Mouse (Mus musculus): ENCODE results near the gene Fyb2. TPM values are rescaled to one million over a fixed set of nuclear protein-coding genes. Genes with fewer than 3 reads are reported as not detected.
"Not testable (repeated sequence)": the region's sequence is repeated elsewhere in the genome, so short reads cannot be mapped to it uniquely, and the experiment has no call there.

The Fyb2 gene
- polyA plus RNA-seq, 1 experiment from 2014 or later: 0.40 TPM

GRCm38 (mm10) chr4:104993140-104993874 lies 80.1 kb downstream of the Fyb2 start:
- H3K36me3 ChIP-seq (ENCODE audit: insufficient read depth, low read length): no peaks in the 10 kb centered on the region
- WGBS: 86% methylated on average over 10 of the region's 10 CpGs
- no peaks in the 10 kb centered on the region for H3K27me3 ChIP-seq (ENCODE audit: insufficient read depth, low read length)
- no peak overlapping the region for H3K9ac ChIP-seq (replicated peaks; ENCODE audit: low read length)
- no peaks in the 10 kb centered on the region for H3K4me1 ChIP-seq (ENCODE audit: insufficient read depth, low read length)
- ATAC-seq (ENCODE audit: low FRiP score, low TSS enrichment): no peak
- no peak overlapping the region for H3K27ac ChIP-seq (ENCODE audit: low read length)
- H3K9me3 ChIP-seq (ENCODE audit: low read length): no peaks in the 10 kb centered on the region
- H3K4me3 ChIP-seq (ENCODE audit: low read length): no peak overlapping the region
- no peak overlapping the region for H3K4me2 ChIP-seq (replicated peaks; ENCODE audit: low read depth, low read length)

GRCm38 (mm10) chr4:104999702-105000101 lies 86.4 kb downstream of the Fyb2 start:
- no peak for ATAC-seq (ENCODE audit: low FRiP score, low TSS enrichment)
- WGBS: 78% methylated on average over 5 of the region's 5 CpGs
- Histone ChIP-seq H3K27me3 (ENCODE audit: insufficient read depth, low read length) (no peaks in the 10 kb centered on the region), H3K4me2 (replicated peaks; ENCODE audit: low read depth, low read length) (no peak overlapping the region), H3K9me3 (ENCODE audit: low read length) (no peaks in the 10 kb centered on the region), H3K27ac (ENCODE audit: low read length) (no peak overlapping the region), H3K9ac (replicated peaks; ENCODE audit: low read length) (no peak overlapping the region), H3K36me3 (ENCODE audit: insufficient read depth, low read length) (no peaks in the 10 kb centered on the region), H3K4me1 (ENCODE audit: insufficient read depth, low read length) (no peaks in the 10 kb centered on the region), H3K4me3 (ENCODE audit: low read length) (no peak overlapping the region)

GRCm38 (mm10) chr4:105001736-105002135 lies 88.5 kb downstream of the Fyb2 start:
- Histone ChIP-seq H3K9me3 (ENCODE audit: low read length) (no peaks in the 10 kb centered on the region), H3K9ac (replicated peaks; ENCODE audit: low read length) (no peak overlapping the region), H3K4me1 (ENCODE audit: insufficient read depth, low read length) (no peaks in the 10 kb centered on the region), H3K27me3 (ENCODE audit: insufficient read depth, low read length) (no peaks in the 10 kb centered on the region), H3K4me3 (ENCODE audit: low read length) (no peak overlapping the region), H3K4me2 (replicated peaks; ENCODE audit: low read depth, low read length) (no peak overlapping the region), H3K27ac (ENCODE audit: low read length) (no peak overlapping the region), H3K36me3 (ENCODE audit: insufficient read depth, low read length) (no peaks in the 10 kb centered on the region)
- WGBS: 43% methylated on average over 1 of the region's 1 CpGs
- no peak for ATAC-seq (ENCODE audit: low FRiP score, low TSS enrichment)

- H3K4me3 ChIP-seq (ENCODE audit: low read length): no peak overlapping the region
- WGBS: 85% methylated on average over 8 of the region's 8 CpGs
- ATAC-seq (ENCODE audit: low FRiP score, low TSS enrichment): no peak
- H3K4me1 ChIP-seq (ENCODE audit: insufficient read depth, low read length): no peaks in the 10 kb centered on the region
- H3K4me2 ChIP-seq (replicated peaks; ENCODE audit: low read depth, low read length): no peak overlapping the region
- H3K9me3 ChIP-seq (ENCODE audit: low read length): no peaks in the 10 kb centered on the region; the same call in 1 of the 2 replicates
- H3K36me3 ChIP-seq (ENCODE audit: insufficient read depth, low read length): no peaks in the 10 kb centered on the region
- no peak overlapping the region for H3K9ac ChIP-seq (replicated peaks; ENCODE audit: low read length)
- H3K27me3 ChIP-seq (ENCODE audit: insufficient read depth, low read length): no peaks in the 10 kb centered on the region
- no peak overlapping the region for H3K27ac ChIP-seq (ENCODE audit: low read length)
Observed at GRCm38 (mm10) chr4:105004135-105004534, 90.9 kb downstream of the Fyb2 start.

GRCm38 (mm10) chr4:105004649-105005048 lies 91.4 kb downstream of the Fyb2 start:
- not testable (repeated sequence) for H3K4me1 ChIP-seq (ENCODE audit: insufficient read depth, low read length); H3K36me3 ChIP-seq (ENCODE audit: insufficient read depth, low read length); ATAC-seq (ENCODE audit: low FRiP score, low TSS enrichment); H3K27me3 ChIP-seq (ENCODE audit: insufficient read depth, low read length); H3K9me3 ChIP-seq (ENCODE audit: low read length); H3K4me2 ChIP-seq (replicated peaks; ENCODE audit: low read depth, low read length); H3K4me3 ChIP-seq (ENCODE audit: low read length); H3K9ac ChIP-seq (replicated peaks; ENCODE audit: low read length); H3K27ac ChIP-seq (ENCODE audit: low read length)
- WGBS: 89% methylated on average over 12 of the region's 12 CpGs

- no peak overlapping the region for H3K4me3 ChIP-seq (ENCODE audit: low read length)
- 86% methylated on average over 4 of the region's 4 CpGs for WGBS
- no peak overlapping the region for H3K4me2 ChIP-seq (replicated peaks; ENCODE audit: low read depth, low read length)
- H3K9me3 ChIP-seq (ENCODE audit: low read length): no peaks in the 10 kb centered on the region; the same call in 1 of the 2 replicates
- no peak for ATAC-seq (ENCODE audit: low FRiP score, low TSS enrichment)
- no peak overlapping the region for H3K9ac ChIP-seq (replicated peaks; ENCODE audit: low read length)
- H3K27me3 ChIP-seq (ENCODE audit: insufficient read depth, low read length): no peaks in the 10 kb centered on the region
- H3K4me1 ChIP-seq (ENCODE audit: insufficient read depth, low read length): no peaks in the 10 kb centered on the region
- H3K27ac ChIP-seq (ENCODE audit: low read length): no peak overlapping the region
- H3K36me3 ChIP-seq (ENCODE audit: insufficient read depth, low read length): no peaks in the 10 kb centered on the region
Observed at GRCm38 (mm10) chr4:105007360-105008018, 94.2 kb downstream of the Fyb2 start.

- 89% methylated on average over 7 of the region's 7 CpGs for WGBS
- Histone ChIP-seq H3K4me1 (ENCODE audit: insufficient read depth, low read length) (no peaks in the 10 kb centered on the region), H3K4me3 (ENCODE audit: low read length) (no peak overlapping the region), H3K9me3 (ENCODE audit: low read length) (no peaks in the 10 kb centered on the region; the same call in 1 of the 2 replicates), H3K4me2 (replicated peaks; ENCODE audit: low read depth, low read length) (no peak overlapping the region), H3K9ac (replicated peaks; ENCODE audit: low read length) (no peak overlapping the region), H3K27ac (ENCODE audit: low read length) (no peak overlapping the region), H3K27me3 (ENCODE audit: insufficient read depth, low read length) (no peaks in the 10 kb centered on the region), H3K36me3 (ENCODE audit: insufficient read depth, low read length) (no peaks in the 10 kb centered on the region)
- ATAC-seq (ENCODE audit: low FRiP score, low TSS enrichment): no peak
Observed at GRCm38 (mm10) chr4:105013718-105014117, 100.5 kb downstream of the Fyb2 start.

GRCm38 (mm10) chr4:105015496-105015895 lies 102.2 kb downstream of the Fyb2 start:
- WGBS: 63% methylated on average over 6 of the region's 6 CpGs
- Histone ChIP-seq H3K9me3 (ENCODE audit: low read length) (no peaks in the 10 kb centered on the region), H3K4me2 (replicated peaks; ENCODE audit: low read depth, low read length) (no peak overlapping the region), H3K36me3 (ENCODE audit: insufficient read depth, low read length) (no peaks in the 10 kb centered on the region), H3K9ac (replicated peaks; ENCODE audit: low read length) (no peak overlapping the region), H3K27me3 (ENCODE audit: insufficient read depth, low read length) (no peaks in the 10 kb centered on the region), H3K27ac (ENCODE audit: low read length) (no peak overlapping the region), H3K4me1 (ENCODE audit: insufficient read depth, low read length) (no peaks in the 10 kb centered on the region), H3K4me3 (ENCODE audit: low read length) (no peak overlapping the region)
- ATAC-seq (ENCODE audit: low FRiP score, low TSS enrichment): no peak

GRCm38 (mm10) chr4:105016006-105016613 lies 102.9 kb downstream of the Fyb2 start:
- 78% methylated on average over 4 of the region's 4 CpGs for WGBS
- Histone ChIP-seq H3K27me3 (ENCODE audit: insufficient read depth, low read length) (no peaks in the 10 kb centered on the region), H3K9ac (replicated peaks; ENCODE audit: low read length) (no peak overlapping the region), H3K4me2 (replicated peaks; ENCODE audit: low read depth, low read length) (no peak overlapping the region), H3K36me3 (ENCODE audit: insufficient read depth, low read length) (no peaks in the 10 kb centered on the region), H3K27ac (ENCODE audit: low read length) (no peak overlapping the region), H3K4me1 (ENCODE audit: insufficient read depth, low read length) (no peaks in the 10 kb centered on the region), H3K9me3 (ENCODE audit: low read length) (no peaks in the 10 kb centered on the region), H3K4me3 (ENCODE audit: low read length) (no peak overlapping the region)
- ATAC-seq (ENCODE audit: low FRiP score, low TSS enrichment): no peak

- no peak overlapping the region for H3K9ac ChIP-seq (replicated peaks; ENCODE audit: low read length)
- no peaks in the 10 kb centered on the region for H3K4me1 ChIP-seq (ENCODE audit: insufficient read depth, low read length)
- no peak overlapping the region for H3K4me2 ChIP-seq (replicated peaks; ENCODE audit: low read depth, low read length)
- no peaks in the 10 kb centered on the region for H3K36me3 ChIP-seq (ENCODE audit: insufficient read depth, low read length)
- WGBS: 68% methylated on average over 6 of the region's 6 CpGs
- H3K9me3 ChIP-seq (ENCODE audit: low read length): no peaks in the 10 kb centered on the region
- H3K27ac ChIP-seq (ENCODE audit: low read length): no peak overlapping the region
- H3K4me3 ChIP-seq (ENCODE audit: low read length): no peak overlapping the region
- no peaks in the 10 kb centered on the region for H3K27me3 ChIP-seq (ENCODE audit: insufficient read depth, low read length)
- no peak for ATAC-seq (ENCODE audit: low FRiP score, low TSS enrichment)
Observed at GRCm38 (mm10) chr4:105027278-105027677, 114.0 kb downstream of the Fyb2 start.
